Comparison of ENCODE assay signal across 8 mouse cellular contexts in the genomic region with DNA sequence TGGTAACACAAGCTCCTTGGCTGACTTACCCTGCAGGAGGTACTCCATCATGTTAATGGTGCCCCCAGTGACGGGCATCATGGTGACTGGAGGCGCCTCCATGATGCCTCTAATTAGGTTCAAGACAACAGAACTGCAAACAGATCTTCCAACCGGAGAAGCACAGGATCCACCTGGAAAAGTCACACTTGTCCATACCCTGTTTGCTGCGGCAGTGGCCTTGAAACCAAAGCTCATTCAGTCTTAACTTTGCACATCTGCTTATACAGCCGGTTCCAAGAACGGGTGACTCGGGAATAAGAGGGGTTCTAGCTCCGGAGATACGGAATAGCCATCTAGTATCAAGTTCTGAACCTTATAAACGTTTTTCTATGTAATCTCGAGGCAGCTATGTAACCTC. TPM values are rescaled to one million over a fixed set of nuclear protein-coding genes. Genes with fewer than 3 reads are reported as not detected.
DNase-seq lines count a peak whose midpoint lies in the region; ATAC-seq lines count a peak whose summit lies in the region.

No protein-coding gene starts in this region.

- H3K27me3 ChIP-seq in lung, embryonic 15.5 days: no peaks in the 10 kb centered on the region
- no peaks in the 10 kb centered on the region for H3K27me3 ChIP-seq in hindbrain, embryonic 15.5 days
- H3K27me3 ChIP-seq in neural tube, embryonic 12.5 days (replicated peaks): no peaks in the 10 kb centered on the region

- WGBS in lung, embryonic 15.5 days: 3% methylated on average over 11 of the region's 11 CpGs
- 15% methylated on average over 11 of the region's 11 CpGs for WGBS in hindbrain, embryonic 15.5 days
- whole genome bisulfite sequencing in neural tube, embryonic 12.5 days: 15% methylated on average over 11 of the region's 11 CpGs

- peak overlapping the region; percentile 83 for H3K9ac ChIP-seq in lung, embryonic 15.5 days
- peak overlapping the region; percentile 61 for H3K9ac ChIP-seq in hindbrain, embryonic 15.5 days
- peak overlapping the region; percentile 77 for H3K9ac ChIP-seq in neural tube, embryonic 12.5 days

- peak overlapping the region; percentile 81 for H3K4me3 ChIP-seq in lung, embryonic 15.5 days
- H3K4me3 ChIP-seq in brown adipose tissue, adult 24 weeks (ENCODE audit: insufficient read depth, low read depth, low read length): peak overlapping the region; percentile 83
- peak overlapping the region; percentile 74 for H3K4me3 ChIP-seq in hindbrain, embryonic 15.5 days
- peak overlapping the region; percentile 84 for H3K4me3 ChIP-seq in neural tube, embryonic 12.5 days

- ATAC-seq in lung, embryonic 15.5 days (ENCODE audit: borderline replicate concordance, extremely low read depth, low FRiP score, low TSS enrichment): no peak
- no peak for ATAC-seq in hindbrain, embryonic 15.5 days (ENCODE audit: low FRiP score, low read depth)
- no peak for ATAC-seq in neural tube, embryonic 12.5 days (ENCODE audit: low FRiP score, low read depth)

- DNase-seq in lung, postnatal 14 days: no peak
- DNase-seq in urinary bladder, postnatal 25 days (ENCODE audit: low spot score): no peak
- DNase-seq in frontal cortex, postnatal 14 days (ENCODE audit: low spot score in 2 of 2): no peak
- DNase-seq in retina, embryonic 14.5 days (ENCODE audit: low spot score): no peak

- peaks cover 12% of the 10 kb centered on the region; the same call in 1 of the 2 replicates for H3K4me1 ChIP-seq in lung, embryonic 15.5 days
- peaks cover 3% of the 10 kb centered on the region; the same call in 1 of the 2 replicates for H3K4me1 ChIP-seq in brown adipose tissue, adult 24 weeks (ENCODE audit: control insufficient read depth, insufficient read depth, insufficient read length, low read length)
- peaks cover 23% of the 10 kb centered on the region for H3K4me1 ChIP-seq in hindbrain, embryonic 15.5 days (replicated peaks)
- peaks cover 13% of the 10 kb centered on the region for H3K4me1 ChIP-seq in neural tube, embryonic 12.5 days

- peaks cover 34% of the 10 kb centered on the region for H3K36me3 ChIP-seq in lung, embryonic 15.5 days
- peaks cover 25% of the 10 kb centered on the region for H3K36me3 ChIP-seq in hindbrain, embryonic 15.5 days
- peaks cover 30% of the 10 kb centered on the region for H3K36me3 ChIP-seq in neural tube, embryonic 12.5 days

- H3K9me3 ChIP-seq in lung, embryonic 15.5 days: no peaks in the 10 kb centered on the region
- no peaks in the 10 kb centered on the region for H3K9me3 ChIP-seq in hindbrain, embryonic 15.5 days
- no peaks in the 10 kb centered on the region for H3K9me3 ChIP-seq in neural tube, embryonic 12.5 days

- peak overlapping the region; percentile 73 for H3K4me2 ChIP-seq in lung, embryonic 15.5 days
- H3K4me2 ChIP-seq in hindbrain, embryonic 15.5 days: peak overlapping the region; percentile 72
- peak overlapping the region; percentile 87 for H3K4me2 ChIP-seq in neural tube, embryonic 12.5 days (replicated peaks)

- no peak overlapping the region for H3K27ac ChIP-seq in lung, embryonic 15.5 days
- H3K27ac ChIP-seq in brown adipose tissue, adult 24 weeks (replicated peaks; ENCODE audit: low read depth, low read length): no peak overlapping the region
- H3K27ac ChIP-seq in hindbrain, embryonic 15.5 days (replicated peaks): no peak overlapping the region
- H3K27ac ChIP-seq in neural tube, embryonic 12.5 days: no peak overlapping the region

RNA-seq across cellular contexts. Expression of gene Med18, which starts 0.9 kb away (rescaled TPM):
- polyA plus RNA-seq in lung, embryonic 15.5 days (2015; fragmentation: Nextera tagmentation; extraction: Ambion mirVana): 23.3 and 24.2 TPM in 2 replicates
- 2.1 and 3.4 TPM in 2 replicates for polyA plus RNA-seq in brown adipose tissue, adult 24 weeks (2012; ENCODE audit: insufficient read depth, insufficient read length, missing spikeins)
- 14.6 and 16.1 TPM in 2 replicates for polyA plus RNA-seq in hindbrain, embryonic 15.5 days (2015; fragmentation: Nextera tagmentation; extraction: Ambion mirVana)
- 18.8 and 24.2 TPM in 2 replicates for polyA plus RNA-seq in neural tube, embryonic 12.5 days (2016; fragmentation: Nextera tagmentation; extraction: Ambion mirVana)

RNA-seq across cellular contexts. Expression of gene Phactr4, which starts 40.5 kb away (rescaled TPM):
- polyA plus RNA-seq in lung, embryonic 15.5 days (2015; fragmentation: Nextera tagmentation; extraction: Ambion mirVana): 17.6 and 18.7 TPM in 2 replicates
- polyA plus RNA-seq in brown adipose tissue, adult 24 weeks (2012; ENCODE audit: insufficient read depth, insufficient read length, missing spikeins): 5.9 and 11.6 TPM in 2 replicates
- 8.0 and 8.1 TPM in 2 replicates for polyA plus RNA-seq in hindbrain, embryonic 15.5 days (2015; fragmentation: Nextera tagmentation; extraction: Ambion mirVana)
- polyA plus RNA-seq in neural tube, embryonic 12.5 days (2016; fragmentation: Nextera tagmentation; extraction: Ambion mirVana): 16.2 and 18.3 TPM in 2 replicates

RNA-seq across cellular contexts. Expression of gene Sesn2, which starts 47.5 kb away (rescaled TPM):
- polyA plus RNA-seq in lung, embryonic 15.5 days (2015; fragmentation: Nextera tagmentation; extraction: Ambion mirVana): 11.9 and 12.7 TPM in 2 replicates
- 10.1 and 14.5 TPM in 2 replicates for polyA plus RNA-seq in brown adipose tissue, adult 24 weeks (2012; ENCODE audit: insufficient read depth, insufficient read length, missing spikeins)
- 11.1 and 11.5 TPM in 2 replicates for polyA plus RNA-seq in hindbrain, embryonic 15.5 days (2015; fragmentation: Nextera tagmentation; extraction: Ambion mirVana)
- polyA plus RNA-seq in neural tube, embryonic 12.5 days (2016; fragmentation: Nextera tagmentation; extraction: Ambion mirVana): 10.2 and 10.3 TPM in 2 replicates
